Mouse (Mus musculus) right cerebral cortex, postnatal 10 days (tissue): ENCODE data around the gene Tnik.

Experiments used
- DNase-seq, 2 experiments: peaks; one replicate each; pipeline ENCODE4 v3.0.0; 2021; ENCODE audit warnings: low spot score in 2 of 2

Tnik gene

DNA sequence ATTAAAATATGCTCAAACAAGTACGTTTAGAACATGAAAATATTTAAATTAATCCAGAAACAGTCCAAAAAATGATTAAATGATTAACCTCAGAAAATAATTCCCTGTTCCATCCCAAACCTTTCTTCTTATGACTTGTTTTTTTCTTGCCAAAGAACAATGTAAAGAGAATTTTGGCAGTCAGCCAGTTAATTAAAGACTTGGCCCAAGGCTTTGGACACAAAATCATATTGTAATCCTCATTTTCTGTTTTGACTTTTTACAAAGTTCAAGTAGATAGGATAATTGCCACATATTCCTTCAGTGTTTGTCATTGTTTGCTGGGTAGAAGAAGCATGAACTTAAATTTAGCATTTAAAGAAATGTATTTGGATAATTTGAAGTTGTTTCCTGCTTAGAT is 353.4 kb downstream of the Tnik start:
- no peak for DNase-seq

DNA sequence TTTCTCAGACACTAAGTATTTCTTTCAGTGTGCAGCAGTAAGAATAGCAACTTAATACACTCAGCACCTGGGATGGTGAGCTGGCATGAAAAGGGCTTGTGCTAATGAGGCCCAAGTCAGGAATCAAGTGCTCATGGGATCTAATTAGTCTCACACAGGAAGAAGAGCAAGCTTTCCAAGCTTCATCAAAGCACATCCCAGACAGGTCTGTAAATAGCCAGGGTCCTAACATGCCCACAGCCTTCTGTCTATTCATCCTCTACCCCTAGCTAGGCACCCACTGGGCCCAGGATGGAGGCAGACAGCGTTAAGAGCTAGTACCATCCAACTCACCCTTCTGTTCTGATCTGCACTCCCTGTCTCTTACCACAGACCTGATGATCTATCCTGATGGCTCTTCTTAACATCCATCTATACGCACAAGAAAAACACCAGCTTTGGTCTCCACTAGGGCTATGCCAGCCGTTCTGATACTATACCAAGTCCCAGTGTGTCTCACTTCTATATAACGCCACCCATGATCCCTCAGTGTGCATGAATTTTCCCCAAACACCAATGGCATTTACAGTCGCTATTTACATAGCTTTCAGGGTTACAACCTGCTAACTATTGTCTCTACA is 354.1 kb downstream of the Tnik start:
- no peak for DNase-seq

DNA sequence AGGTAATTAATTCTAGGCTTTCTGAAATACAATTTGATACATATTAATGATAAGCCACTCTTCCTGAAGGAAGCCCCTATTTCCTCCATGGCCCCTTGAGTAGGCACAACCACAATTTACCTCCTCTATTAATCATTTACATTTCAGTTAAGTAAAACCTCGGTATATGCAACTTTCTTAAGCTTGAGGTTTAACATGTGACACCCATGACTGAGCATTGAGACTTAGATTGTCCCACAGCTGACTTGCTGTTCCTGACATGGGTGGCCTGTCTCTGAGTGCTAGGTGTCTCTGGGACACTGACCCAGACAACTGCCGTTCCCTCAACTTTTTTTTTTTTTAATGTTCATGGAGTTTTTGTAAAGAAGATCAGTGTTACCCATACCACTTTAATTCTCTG is 358.8 kb downstream of the Tnik start:
- DNase-seq: no peak

DNA sequence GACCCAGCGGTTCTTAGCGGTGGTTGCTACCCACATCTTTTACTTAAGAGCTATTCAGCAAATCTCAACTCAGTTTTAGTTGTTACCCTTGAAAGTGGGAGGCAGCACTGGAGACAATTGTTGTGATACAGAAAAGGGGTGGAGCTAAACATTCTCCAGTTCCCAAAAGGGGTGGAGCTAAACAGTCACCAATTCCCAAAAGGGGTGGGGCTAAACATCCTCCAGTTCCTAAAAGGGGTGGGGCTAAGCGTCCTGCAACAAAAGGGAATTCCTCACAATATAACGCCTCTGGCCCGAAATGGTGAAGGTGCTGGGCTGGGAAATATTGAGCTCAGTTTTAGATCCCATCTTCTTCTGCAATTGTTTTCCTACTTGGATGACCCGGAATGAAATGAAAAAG is 363.8 kb downstream of the Tnik start:
- no peak for DNase-seq

DNA sequence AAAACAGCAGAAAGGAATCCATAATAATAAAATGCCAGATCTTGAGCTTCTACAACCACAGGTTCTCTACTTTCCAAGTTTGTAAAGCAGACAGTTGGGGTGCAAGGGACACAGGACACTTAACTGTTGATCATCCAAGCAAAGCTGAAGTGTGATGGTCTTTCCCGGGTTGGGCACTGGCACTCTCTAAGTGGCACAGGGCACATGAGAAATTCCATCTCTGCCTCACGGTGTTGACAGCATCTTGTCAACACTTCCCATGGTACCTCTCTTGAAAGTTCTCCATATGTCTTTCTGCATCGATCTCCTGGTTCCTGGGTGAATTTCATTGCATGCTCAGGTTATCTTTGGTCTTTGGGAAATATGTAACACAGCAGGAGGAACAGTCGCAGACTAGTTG is 373.8 kb downstream of the Tnik start:
- no peak for DNase-seq

DNA sequence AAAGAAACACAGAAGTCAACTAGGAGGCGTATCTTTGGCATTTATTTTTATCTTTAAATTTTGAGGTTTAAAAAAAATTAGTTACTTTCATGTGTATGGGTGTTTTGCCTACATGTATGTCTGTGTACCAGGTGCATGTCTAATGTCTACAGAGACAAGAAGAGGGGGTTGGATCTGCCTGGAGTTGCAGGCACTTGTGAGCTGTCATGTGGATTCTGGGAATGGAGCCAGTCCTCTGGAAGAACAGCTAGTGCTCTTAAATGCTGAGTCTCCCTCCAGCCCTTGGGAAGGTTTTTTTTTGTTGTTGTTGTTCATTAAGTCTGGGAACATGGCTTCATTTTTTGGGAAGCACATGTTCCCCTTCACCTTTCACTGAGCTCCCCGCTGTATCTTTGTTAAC is 375.9 kb downstream of the Tnik start:
- DNase-seq: peak; percentile 59 to 72

DNA sequence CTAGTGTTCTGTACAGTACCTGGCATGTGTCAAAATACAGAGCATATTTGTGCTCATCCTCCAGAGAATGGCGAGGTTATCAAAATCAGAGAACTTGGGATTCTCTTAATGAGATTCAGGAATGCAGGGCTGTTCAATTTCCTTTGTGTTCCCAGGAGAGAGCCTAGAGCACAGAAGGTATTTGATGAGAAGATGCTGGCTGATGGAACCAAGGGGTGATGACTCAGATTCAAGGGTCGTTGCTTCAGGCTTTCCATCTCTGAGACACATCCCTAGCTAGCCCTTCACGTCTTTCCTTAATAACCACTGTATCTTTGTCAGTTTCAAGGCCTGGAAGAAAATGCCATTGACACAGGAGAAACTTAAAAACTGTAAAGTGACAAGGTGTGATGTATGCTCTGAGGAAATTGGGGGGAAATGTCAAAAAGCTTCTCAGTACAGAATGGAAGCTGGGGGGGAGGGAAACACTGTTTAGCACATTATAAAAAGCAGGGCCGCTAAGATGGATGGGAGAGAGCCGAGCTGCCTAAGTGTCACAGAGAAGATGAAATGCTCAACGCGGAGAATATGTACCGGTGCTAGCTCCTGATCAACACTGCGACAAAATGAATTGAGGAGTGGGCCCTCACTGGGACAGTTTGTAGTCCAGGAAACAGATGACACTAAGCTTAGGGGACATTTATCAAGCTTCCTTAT is 380.4 kb downstream of the Tnik start:
- DNase-seq: no peak

DNA sequence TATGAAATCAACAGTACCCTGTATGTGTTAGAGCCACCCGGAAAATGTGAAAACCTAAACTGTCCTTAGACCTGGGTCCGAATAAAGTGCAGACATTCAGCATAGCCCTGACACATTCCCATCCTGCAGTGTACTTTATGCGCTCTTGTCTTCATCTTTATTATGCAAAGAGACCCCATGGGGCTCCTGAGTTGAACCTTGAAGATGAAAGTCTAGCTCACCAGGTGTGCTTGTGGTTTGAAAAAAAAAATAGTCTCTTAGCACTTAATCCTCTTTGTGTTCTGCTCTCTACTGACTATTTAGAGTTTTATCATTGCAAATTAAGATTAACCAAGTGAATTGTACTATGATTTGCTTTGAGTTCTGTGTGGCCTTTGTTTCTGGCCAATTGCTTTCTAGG is 389.6 kb downstream of the Tnik start:
- DNase-seq: no peak

DNA sequence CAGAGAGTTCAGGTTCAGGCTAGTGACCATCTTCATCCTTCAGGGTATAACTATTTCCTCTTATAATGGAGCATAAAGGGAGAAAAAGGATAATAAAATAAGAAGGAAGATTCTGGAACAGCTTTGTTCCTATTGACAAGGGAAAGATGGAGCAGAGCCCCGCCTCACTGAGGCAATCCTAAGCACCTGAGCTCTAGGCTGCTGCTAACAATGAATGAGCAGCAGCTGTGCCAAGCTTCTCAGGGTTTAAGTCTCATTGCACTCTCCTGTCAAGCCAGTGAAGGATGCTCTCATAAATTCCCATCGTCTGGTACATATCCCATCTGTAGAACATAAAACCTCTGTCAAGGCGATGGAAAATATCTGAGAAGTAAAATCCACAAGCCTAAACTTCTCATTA is 390.0 kb downstream of the Tnik start:
- DNase-seq: no peak

DNA sequence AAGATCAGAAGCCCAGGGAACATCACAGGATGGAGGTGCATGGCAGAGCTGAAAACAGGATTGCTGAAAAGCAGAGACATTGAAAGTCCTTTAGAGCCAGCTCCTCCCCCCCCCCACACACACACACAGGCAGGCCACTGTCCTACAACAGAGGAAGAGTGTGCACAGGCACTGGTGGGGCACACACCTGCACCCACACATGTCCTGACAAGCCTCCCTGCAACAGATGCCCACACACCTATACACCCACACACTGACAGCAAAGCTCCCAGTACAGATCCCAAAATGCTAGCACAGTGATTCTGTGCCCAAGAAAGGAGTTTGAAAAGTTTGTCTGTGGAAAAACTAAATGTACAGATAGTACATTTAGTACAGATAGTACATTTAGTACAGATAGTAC is 391.7 kb downstream of the Tnik start:
- no peak for DNase-seq

DNA sequence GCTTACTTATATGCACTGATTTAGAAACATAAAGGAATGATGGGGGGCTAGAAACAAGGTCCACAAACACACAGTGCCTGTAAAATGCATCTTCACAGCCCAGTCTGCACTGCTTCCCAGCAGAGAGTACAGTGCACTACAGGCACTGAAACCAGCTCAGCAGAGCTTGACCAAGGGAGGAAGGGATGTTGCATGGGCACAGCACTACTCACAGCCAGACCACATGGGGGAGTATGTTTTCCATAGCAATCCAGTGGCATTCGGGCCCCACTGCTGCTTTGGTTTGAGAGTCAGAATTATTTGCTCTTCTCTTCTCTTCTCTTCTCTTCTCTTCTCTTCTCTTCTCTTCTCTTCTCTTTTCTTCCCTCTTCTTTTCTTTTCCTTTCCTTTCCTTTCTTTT is 395.3 kb downstream of the Tnik start:
- DNase-seq: no peak

DNA sequence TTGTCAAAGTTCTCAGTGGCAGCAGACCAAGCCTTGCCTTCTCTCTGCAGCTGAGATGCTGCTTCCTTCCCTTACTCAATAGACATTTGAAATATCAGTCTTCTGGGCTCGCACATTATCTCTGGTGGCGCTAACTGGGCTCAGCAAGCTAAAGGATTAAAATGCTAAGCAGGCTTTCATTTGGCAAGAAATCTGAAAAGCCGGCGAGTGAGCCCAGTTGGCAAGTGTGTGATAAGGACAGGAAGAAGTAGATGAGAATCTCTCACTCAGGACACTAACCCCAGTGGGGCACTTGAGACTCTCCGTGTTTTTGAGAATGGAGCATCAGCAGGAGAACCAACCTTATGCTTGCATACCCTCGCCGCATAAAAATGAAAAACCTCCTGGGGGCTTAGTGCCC is 417.8 kb downstream of the Tnik start:
- DNase-seq: peak; percentile 37 to 38

DNA sequence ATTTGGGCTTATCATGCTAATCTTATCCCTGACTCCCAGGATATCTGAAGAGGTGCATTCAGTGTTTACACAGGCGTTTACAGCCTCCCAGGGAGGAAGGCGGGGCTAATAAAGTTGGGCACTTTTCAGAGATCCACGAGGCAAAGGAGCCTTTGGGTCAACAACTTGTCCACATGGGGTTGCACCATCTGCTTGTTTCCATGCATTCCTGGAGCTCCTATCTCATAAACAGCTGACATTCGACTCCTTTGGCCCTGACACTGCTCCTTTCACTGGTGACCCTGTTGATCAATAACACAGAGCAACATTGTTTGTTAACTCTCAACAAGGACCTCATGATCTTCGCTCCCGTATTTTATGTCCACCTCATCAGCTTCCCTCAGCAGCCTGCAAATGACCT is 418.9 kb downstream of the Tnik start:
- DNase-seq: no peak

DNA sequence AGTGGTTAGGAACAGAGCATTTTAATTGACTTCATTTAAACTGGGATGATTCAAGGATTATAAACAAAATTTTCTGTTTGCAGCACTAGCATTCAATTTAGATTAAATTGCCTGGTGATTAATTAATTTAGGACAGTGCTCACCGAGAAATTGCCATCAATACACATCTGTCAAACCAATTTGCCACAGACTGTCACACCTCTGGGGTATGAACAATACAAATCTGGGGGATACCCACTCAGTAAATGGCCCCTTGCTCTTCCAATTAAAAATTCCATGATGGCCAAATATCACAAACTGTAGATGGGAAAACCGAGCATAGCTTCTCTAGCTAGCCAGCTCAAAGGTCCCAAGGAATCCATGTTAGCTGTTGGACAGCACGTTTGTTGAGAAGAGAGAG is 419.4 kb downstream of the Tnik start:
- DNase-seq: no peak

DNA sequence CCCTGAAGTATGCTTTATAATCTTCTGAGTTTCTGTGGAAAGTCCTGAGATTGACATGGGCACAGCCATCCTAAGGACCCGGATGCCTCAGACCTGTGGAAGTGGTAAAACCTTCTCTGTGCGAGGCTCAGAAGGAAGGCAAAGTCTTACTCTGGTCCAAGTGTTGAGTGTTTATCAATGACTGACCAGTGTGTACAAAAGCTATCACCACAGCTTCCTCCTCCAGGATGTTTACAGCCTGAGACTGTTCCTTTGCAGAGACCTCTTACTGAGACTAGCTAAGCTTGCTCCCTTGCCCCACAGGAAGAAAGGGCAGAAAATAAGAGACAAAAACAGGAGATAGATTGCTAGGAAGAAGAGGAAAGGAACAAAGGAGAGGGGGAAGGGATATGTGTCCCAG is 422.5 kb downstream of the Tnik start:
- no peak for DNase-seq

DNA sequence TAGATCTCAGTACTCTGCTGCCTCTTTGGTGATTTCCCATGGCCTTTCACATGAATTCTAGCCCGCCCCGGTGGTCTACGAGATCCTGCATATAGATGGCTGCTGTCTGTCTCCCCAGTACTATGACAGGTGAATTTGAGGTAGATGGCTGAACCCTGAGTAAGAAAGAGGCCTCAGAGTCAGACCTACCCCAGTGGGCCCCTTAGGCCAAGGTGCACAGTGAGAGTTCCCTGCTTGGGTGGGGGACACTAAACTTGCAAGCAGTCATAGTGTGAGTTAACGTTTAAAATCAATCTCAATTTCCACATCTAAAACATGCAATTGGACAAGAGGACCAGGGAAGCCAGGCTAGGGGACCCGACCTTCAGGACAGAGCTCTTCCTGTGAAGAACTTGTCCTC is 431.8 kb downstream of the Tnik start:
- no peak for DNase-seq

DNA sequence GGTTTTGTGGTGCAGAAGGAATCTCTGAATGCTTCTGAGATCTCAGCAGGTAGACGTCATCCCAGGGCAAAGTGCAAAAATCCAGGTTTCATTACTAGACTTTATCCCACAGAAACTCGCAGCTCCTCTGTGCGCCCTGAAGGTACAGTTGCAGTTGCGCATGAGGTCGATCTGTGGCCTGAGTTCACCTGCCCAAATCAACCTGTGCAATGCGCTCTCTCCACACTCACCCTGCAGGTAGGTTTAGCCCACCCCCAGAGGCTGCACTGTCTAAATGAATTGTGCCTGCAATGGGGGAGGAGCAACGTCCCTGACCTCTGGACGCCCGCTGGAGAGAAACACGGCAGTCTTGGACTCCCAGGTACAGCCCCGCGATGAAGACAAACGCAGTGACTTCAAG is 432.6 kb downstream of the Tnik start:
- DNase-seq: no peak

DNA sequence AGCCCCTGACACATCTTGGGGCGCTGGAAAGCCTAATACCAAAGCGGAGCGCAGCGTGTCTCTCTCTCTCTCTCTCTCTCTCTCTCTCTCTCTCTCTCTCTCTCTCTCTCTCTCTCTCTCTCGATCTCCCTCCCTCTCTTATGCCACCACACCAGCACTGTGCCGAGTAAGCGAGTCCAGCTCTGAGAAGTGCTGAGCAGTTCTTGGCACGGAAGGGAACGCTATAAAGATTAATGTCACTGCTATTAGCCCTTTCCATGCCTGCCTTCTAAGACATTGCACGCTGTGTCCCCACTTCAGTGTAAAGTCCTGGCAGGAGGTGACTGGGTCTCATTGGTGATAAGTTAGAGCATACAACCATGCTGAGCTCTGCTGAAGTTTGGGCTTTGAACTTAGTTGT is 433.1 kb downstream of the Tnik start:
- no peak for DNase-seq

DNA sequence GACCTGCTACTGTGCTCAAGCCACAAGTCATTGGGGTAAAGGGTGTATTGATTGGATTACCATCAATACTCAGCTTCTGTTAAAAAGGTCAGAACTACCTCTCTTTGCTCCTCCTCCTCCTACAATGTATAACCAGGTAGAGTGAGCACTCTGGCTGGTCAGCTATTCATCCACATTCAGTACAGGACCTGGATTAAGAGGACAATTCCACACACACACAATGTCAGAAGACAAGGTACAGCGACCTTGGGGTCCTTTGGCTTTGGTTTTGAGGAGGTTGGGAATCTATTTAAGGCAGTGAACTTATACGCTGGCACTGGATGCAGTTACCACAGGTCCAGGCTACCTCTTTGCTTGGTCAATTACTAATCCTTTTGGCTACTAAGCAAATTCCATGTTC is 434.8 kb downstream of the Tnik start, which contains the start of gene Slc2a2:
Gene Slc2a2, plus strand, starts transcription at position 107 of the 400 bp plus-strand sequence.
- no peak for DNase-seq

DNA sequence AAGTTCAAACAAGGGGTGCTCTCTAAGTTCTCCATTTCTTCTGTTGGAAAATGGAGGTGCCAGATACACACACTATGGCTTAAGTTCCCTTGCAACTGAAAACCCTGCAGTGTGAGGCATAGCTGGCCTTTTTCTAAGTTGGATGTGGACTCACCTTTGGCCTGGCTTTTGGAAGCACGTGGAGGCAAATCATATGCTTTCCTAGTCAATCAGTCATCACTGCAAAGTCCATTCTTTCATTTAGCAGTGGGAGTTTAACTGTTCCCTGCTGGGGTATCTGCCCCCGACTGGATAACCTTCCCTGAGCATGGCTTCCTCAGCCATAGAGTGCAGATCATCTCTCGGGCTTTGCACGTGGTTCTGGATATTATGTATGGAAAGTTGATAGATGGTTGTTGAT is 436.6 kb downstream of the Tnik start:
- DNase-seq: no peak

DNA sequence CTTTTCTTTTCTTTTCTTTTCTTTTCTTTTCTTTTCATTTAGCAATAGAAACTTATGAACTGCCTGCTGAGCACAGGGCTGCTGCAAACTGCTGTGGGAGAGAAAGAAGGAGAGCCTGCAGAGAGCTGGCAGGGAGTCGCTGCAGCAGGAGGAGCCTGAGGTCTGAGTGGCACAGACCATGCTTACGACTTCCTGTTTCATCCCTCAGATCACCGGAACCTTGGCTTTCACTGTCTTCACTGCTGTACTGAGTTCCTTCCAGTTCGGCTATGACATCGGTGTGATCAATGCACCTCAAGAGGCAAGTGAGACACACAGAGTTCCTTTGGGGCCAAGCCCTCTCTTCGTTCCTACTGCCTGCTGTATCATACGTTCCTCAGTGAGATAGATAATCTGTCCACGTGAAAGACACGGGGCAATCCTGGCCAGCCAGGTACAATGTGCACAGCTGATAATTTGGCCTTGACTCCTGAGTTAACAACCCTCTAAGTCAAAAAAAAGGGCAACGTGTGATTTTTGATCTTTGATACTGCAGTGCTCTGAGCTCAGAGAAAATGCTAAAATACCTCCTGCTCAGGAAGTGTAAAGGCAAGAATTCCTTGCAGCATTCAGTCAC is 442.6 kb downstream of the Tnik start:
- no peak for DNase-seq

DNA sequence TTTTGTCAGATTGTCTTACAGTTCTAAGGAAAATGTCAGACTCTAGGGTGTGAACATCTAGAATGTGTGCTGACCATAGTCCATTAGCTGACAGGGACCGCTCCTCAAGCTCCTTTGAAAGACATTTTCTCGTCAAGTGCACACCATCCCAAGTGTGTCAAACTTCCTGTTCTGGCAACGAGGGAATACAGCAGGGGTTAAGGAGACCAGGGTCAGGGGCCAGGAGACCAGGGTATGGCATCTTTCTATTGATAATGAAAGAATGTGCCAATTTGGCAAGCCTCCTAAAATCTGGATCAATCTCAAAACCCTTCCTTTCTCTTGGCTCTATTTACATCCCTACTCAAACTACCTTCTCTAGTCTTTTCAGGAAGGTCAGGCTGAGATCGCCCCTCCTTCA is 443.7 kb downstream of the Tnik start:
- DNase-seq: no peak

DNA sequence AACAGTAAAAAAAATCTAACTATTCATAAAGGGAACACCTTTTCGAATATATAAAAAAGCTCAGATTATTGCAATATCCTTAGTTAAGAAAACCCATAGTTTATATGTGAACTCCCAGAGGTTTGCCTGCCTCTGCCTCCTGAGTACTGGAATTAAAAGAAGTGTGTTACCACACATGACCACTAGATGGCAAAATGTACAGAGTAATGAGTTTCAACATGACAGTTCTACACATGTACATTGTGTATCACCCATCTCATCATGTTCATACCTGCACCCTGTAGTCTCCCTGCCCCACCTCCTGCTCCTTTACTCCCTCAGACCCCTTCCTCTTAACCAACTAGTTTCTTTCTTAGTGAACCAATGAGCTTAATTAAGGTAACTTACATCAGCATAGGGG is 446.7 kb downstream of the Tnik start:
- DNase-seq: no peak
